Mouse (Mus musculus) liver, adult 2 months (tissue): ENCODE data around the gene Plod2. TPM values are rescaled to one million over a fixed set of nuclear protein-coding genes. Genes with fewer than 3 reads are reported as not detected.

Source experiments
- DNase-seq: peaks from one replicate; pipeline ENCODE4 v3.0.0-alpha.2; 2011; ENCODE audit warnings: low read depth, low spot score; ENCODE audit errors: extremely low read depth
- H3K27ac ChIP-seq: fragments of 200-500 bp; replicated peaks from 2 replicates; pipeline ENCODE4 v1.5.1; 2012; ENCODE audit warnings: low read depth, mild to moderate bottlenecking, control low read depth, inconsistent platforms, low read length; ENCODE audit not compliant: insufficient read depth
- H3K27me3 ChIP-seq: fragments of 200-500 bp; 2 replicates; pipeline ENCODE4 v1.6.1; 2012; ENCODE audit warnings: mild to moderate bottlenecking, moderate library complexity, low read length, inconsistent platforms; ENCODE audit not compliant: control insufficient read depth, insufficient read depth
- H3K36me3 ChIP-seq: fragments of 200-500 bp; 2 replicates; pipeline ENCODE4 v1.6.1; 2012; ENCODE audit warnings: low read length, inconsistent platforms; ENCODE audit not compliant: control insufficient read depth, insufficient read depth
- H3K4me1 ChIP-seq: fragments of 200-500 bp; 2 replicates; pipeline ENCODE4 v1.6.1; 2011; ENCODE audit warnings: low read length; ENCODE audit not compliant: control insufficient read depth, insufficient read depth
- H3K4me3 ChIP-seq: fragments of 200-500 bp; 2 replicates; pipeline ENCODE4 v1.5.1; 2011; ENCODE audit warnings: low read depth, mild to moderate bottlenecking, control low read depth, low read length, moderate library complexity; ENCODE audit not compliant: insufficient read depth
- H3K79me2 ChIP-seq: fragments of 200-500 bp; 2 replicates; pipeline ENCODE4 v1.6.1; 2012; ENCODE audit warnings: inconsistent platforms, mild to moderate bottlenecking, low read length, moderate library complexity; ENCODE audit not compliant: control insufficient read depth, insufficient read depth
- H3K9ac ChIP-seq: fragments of 200-500 bp; 2 replicates; pipeline ENCODE4 v1.6.1; 2012; ENCODE audit warnings: low read depth, mild to moderate bottlenecking, control low read depth, inconsistent platforms, low read length
- CTCF ChIP-seq: fragments of 200-500 bp; IDR thresholded peaks from 2 replicates; pipeline ENCODE4 v1.5.1; 2011; ENCODE audit warnings: low read depth, low read length, control low read depth
- POLR2A ChIP-seq: fragments of 200-500 bp; IDR thresholded peaks from 2 replicates; pipeline ENCODE4 v1.6.1; 2011; ENCODE audit warnings: low read length, control low read depth; ENCODE audit not compliant: insufficient read depth; ENCODE audit errors: extremely low read depth
- WGBS: fragments of 180-500 bp; shearing (Covaris S2); methylation state at CpG from one replicate; pipeline ENCODE4 v1.1.7; 2018; 5-methylcytosine and 5-hydroxymethylcytosine counted together
- polyA plus RNA-seq: library from polyadenylated mRNA; depleted of rRNA; stranded (reverse); fragments of >200 nt; gene quantifications from 2 replicates; pipeline ENCODE4 v1.2.3, GENCODE M21; 2012
- total RNA-seq: library from RNA; depleted of rRNA; stranded (reverse); fragments of >200 nt; gene quantifications from 2 replicates; pipeline ENCODE4 v1.2.3, GENCODE M21; 2014

Plod2 gene
- total and polyA plus RNA-seq, 2 experiments: 0.26 to 1.1 TPM

- TF ChIP-seq CTCF (no peak), POLR2A (no peak)
- no peak for DNase-seq
- Histone ChIP-seq H3K4me3 (no peak overlapping the region), H3K9ac (no peak overlapping the region), H3K27ac (no peak overlapping the region), H3K36me3 (no peaks in the 10 kb centered on the region), H3K27me3 (no peaks in the 10 kb centered on the region), H3K4me1 (no peaks in the 10 kb centered on the region), H3K79me2 (no peaks in the 10 kb centered on the region)
- WGBS: 85% methylated on average over 8 of the region's 8 CpGs
Observed at GRCm38 (mm10) chr9:92559750-92560149, 17.7 kb downstream of the Plod2 start.

- no peak for DNase-seq
- Histone ChIP-seq H3K4me3 (no peak overlapping the region), H3K36me3 (no peaks in the 10 kb centered on the region), H3K27ac (no peak overlapping the region), H3K4me1 (no peaks in the 10 kb centered on the region), H3K27me3 (no peaks in the 10 kb centered on the region), H3K79me2 (no peaks in the 10 kb centered on the region), H3K9ac (no peak overlapping the region)
- TF ChIP-seq CTCF (no peak), POLR2A (no peak)
- WGBS: 89% methylated on average over 6 of the region's 6 CpGs
Observed at GRCm38 (mm10) chr9:92560840-92561547, 19.0 kb downstream of the Plod2 start.

- WGBS: 78% methylated on average over 5 of the region's 5 CpGs
- no peak for TF ChIP-seq POLR2A
- no peak for TF ChIP-seq CTCF
Observed at GRCm38 (mm10) chr9:92562416-92562815, 20.4 kb downstream of the Plod2 start.

GRCm38 (mm10) chr9:92563306-92563705, 21.3 kb downstream of the Plod2 start:
- H3K27ac ChIP-seq: no peak overlapping the region
- no peaks in the 10 kb centered on the region for H3K27me3 ChIP-seq
- H3K9ac ChIP-seq: no peak overlapping the region
- no peaks in the 10 kb centered on the region for H3K79me2 ChIP-seq
- H3K4me3 ChIP-seq: no peak overlapping the region
- H3K36me3 ChIP-seq: no peaks in the 10 kb centered on the region
- WGBS: 61% methylated on average over 6 of the region's 6 CpGs
- no peak for DNase-seq
- no peaks in the 10 kb centered on the region for H3K4me1 ChIP-seq
- TF ChIP-seq CTCF (no peak), POLR2A (no peak)

More at GRCm38 (mm10) chr9:92562416-92562815, 20.4 kb downstream of the Plod2 start:
- no peaks in the 10 kb centered on the region for H3K27me3 ChIP-seq
- H3K36me3 ChIP-seq: no peaks in the 10 kb centered on the region
- H3K79me2 ChIP-seq: no peaks in the 10 kb centered on the region
- no peak overlapping the region for H3K9ac ChIP-seq
- no peaks in the 10 kb centered on the region for H3K4me1 ChIP-seq
- no peak overlapping the region for H3K27ac ChIP-seq
- DNase-seq: no peak
- no peak overlapping the region for H3K4me3 ChIP-seq

- Histone ChIP-seq H3K4me1 (no peaks in the 10 kb centered on the region), H3K27me3 (no peaks in the 10 kb centered on the region), H3K4me3 (no peak overlapping the region), H3K9ac (no peak overlapping the region), H3K36me3 (no peaks in the 10 kb centered on the region), H3K79me2 (no peaks in the 10 kb centered on the region), H3K27ac (no peak overlapping the region)
- 94% methylated on average over 1 of the region's 1 CpGs for WGBS
- no peak for TF ChIP-seq POLR2A
- no peak for TF ChIP-seq CTCF
- DNase-seq: no peak
Observed at GRCm38 (mm10) chr9:92564391-92564790, 22.4 kb downstream of the Plod2 start.

- no peak for TF ChIP-seq CTCF
- TF ChIP-seq POLR2A: no peak
Observed at GRCm38 (mm10) chr9:92566234-92566633, 24.2 kb downstream of the Plod2 start.

More at GRCm38 (mm10) chr9:92566234-92566633, 24.2 kb downstream of the Plod2 start:
- H3K4me3 ChIP-seq: no peak overlapping the region
- no peaks in the 10 kb centered on the region for H3K27me3 ChIP-seq
- no peak for DNase-seq
- H3K79me2 ChIP-seq: no peaks in the 10 kb centered on the region
- no peaks in the 10 kb centered on the region for H3K36me3 ChIP-seq
- no peak overlapping the region for H3K27ac ChIP-seq
- 76% methylated on average over 3 of the region's 3 CpGs for WGBS
- H3K9ac ChIP-seq: no peak overlapping the region
- H3K4me1 ChIP-seq: no peaks in the 10 kb centered on the region
